Mouse (Mus musculus) heart, postnatal 4 days (tissue): ENCODE measurements around the gene Tada2a. TPM values are rescaled to one million over a fixed set of nuclear protein-coding genes. Genes with fewer than 3 reads are reported as not detected.

ENCODE experiments used
- DNase-seq: peaks from one replicate; pipeline ENCODE4 v3.0.0; 2021
- total RNA-seq, 2 experiments: library from RNA; stranded (reverse); gene quantifications; 2 replicates each; pipeline ENCODE4 v1.2.3; 2021

Gene Tada2a
- 10 to 100 TPM; 11.8 to 12.0 TPM for total RNA-seq

DNA sequence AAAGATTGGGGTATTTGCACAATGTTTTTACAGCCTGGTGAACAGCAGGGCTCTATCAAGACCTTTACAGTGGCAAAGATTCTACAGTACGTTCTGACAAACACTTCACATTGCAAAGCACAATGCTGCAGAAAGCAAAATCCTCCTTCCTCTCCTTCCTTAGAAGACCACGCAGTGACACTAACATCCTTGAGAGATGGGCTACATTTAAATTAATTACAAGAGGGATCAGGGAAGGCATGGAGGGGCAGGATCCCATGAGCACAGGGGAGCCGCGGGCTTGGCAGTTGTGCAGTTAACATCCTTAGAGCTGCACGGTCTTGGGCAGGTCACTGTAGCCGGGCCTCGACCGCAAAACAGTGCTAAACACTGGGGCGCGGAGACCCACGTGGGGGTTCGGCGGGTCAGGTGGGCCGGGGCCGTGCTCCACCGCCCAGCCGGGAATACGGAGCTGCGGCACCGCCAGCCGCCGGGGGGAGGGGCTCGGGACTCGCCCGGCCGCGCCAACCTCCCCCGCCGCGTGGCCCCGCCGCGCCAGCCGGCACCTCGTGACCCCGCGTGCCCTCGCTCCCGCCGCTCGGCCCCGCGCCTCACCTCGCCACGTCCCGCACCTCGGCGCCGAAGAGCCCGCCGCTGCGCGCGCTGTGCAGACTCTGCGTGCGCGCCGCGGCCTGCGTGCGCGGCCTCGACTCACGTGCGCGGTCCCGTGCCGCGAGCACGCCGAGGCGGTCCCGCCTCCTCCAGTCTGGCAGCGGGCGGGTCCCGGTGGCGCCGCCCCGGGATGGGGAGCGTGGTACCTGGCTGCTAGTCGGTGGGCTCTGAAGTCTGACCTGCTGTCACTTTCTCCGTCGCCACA is at the start of gene Tada2a, which contains the start of gene Acaca:
Gene Tada2a, minus strand, starts transcription at position 658 of the 856 bp plus-strand sequence.
Gene Acaca, plus strand, starts transcription at position 730 of the 856 bp plus-strand sequence.
- peak; percentile 81 for DNase-seq

DNA sequence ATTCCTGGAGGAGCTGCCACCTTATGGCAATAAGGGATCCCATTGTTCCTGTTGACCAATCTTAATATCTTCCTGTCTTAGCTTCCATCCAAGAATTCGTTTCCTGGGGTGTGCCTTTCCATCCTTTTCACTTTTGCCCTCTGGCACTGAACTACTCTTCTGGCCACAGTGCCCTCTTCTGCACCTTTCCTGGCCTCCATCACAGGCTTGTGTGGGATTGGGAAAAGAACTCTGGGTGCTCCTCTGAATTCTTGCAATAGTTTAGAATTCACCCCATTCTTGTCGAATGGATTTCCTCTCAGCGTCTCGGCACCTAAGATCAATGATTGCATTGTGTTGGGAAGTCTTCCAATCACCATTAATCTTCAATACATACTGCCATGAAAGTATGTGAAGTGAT is 49.2 kb upstream of the Tada2a start:
- no peak for DNase-seq

DNA sequence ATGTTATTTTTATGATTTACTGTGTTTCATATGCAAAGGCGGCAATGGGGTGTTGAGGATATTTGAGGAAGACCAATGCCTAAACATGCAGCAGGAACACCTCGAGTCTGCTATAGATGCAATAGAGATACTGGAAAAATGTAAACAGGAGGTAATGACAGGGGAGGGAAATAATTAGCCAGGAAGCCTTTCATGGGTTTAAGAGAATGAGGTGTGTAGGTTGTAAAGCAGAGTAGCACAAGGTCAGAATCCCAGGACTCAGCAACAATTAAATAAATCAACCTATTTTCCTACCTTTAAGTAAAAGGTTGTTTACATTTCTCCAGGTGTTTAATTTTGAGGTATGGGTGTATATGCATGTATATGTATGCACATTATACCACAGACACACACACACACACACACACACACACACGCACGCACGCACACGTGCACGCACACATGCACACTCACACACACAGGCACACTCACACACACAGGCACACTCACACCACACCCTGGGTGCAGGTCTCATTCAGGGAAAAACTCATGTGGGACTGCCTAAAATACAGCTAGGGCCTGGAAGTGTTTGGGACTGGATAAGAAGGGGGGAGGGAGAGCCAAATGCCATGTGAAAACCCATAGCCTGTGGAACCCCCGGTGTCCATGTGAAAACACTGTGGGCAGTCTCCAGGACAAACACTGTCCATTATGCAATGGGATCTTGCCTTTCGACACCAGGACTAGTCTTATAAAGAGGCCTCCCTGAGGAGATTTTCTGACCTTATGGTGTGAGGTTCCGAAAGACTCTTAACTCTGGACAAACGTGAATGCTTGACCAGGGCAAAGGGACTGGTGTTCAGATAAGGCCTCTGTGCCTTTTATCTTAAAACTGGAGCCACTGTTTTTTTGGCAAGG is 43.4 kb upstream of the Tada2a start:
- DNase-seq, result no peak

DNA sequence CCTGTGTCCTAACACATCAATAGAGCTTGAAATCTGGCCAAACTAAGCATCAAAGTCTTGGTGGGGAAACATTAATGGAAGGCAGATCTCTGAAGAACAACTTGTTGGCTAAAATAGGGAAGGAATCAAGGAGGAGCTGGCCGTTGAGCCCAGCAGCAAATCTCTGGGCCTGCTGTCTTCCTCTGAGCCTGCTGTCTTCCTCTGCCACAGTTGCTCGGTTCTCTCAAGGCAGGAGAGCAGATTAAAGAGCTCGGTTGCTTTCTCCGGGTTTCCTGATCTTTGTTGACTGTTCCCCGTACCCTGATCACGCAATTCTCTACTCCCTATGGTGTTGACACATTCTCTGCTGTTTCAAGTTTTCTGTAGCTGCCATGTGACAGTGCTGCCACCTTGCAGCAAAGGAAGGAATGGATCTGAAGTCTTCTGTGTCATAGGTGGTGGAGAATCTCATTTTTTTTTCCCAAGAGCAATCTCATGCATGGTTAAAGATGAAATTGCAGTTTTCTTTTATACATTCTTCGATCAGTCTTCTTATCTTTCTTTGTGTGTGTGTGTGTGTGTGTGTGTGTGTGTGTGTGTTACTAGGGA is 39.4 kb upstream of the Tada2a start:
- peak; percentile 34 for DNase-seq

DNA sequence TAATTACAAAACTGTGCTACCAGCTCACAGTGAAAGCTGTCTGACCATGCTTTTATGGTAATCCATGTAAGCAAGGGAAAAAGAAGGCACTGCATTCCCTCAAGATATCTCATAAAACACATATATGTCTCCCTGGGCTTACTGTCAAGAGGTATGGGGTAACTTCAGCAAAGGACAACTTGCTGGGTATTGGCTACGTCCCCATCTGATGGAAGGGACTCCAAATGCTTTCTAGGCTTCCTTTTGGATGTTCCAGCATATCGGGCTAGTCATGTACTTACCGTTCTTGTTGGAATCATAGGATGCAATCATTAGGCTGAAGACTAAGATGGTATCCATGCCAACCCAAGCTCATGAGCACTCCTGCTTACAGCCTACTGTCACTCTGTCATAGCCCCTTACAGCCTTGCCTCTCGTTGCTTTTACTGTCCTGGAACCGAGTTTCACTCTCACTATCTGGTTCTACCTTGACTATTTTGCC is 37.7 kb upstream of the Tada2a start, which contains the start of gene Gm11437:
Gene Gm11437, minus strand, starts transcription at position 431 of the 481 bp plus-strand sequence.
- no peak for DNase-seq

DNA sequence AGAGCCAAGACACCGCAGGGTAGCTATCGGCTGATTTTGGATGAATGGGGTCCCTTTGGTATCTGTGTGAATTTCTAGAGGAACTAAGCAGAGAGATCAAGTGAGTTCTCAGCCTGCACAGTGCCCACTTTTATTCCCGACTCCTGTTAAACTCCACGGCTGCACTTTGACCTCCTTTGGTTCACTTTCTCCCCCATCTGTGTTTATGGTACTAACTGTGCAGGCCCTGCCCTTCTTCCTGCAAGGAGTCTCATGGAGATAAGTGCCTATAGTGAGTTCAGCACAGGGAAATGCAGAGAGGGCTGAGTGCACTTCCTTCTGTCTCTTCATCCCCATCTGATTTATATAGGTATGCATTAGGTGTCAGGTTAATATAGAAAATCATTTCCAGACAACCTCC is 35.2 kb upstream of the Tada2a start:
- no peak for DNase-seq

DNA sequence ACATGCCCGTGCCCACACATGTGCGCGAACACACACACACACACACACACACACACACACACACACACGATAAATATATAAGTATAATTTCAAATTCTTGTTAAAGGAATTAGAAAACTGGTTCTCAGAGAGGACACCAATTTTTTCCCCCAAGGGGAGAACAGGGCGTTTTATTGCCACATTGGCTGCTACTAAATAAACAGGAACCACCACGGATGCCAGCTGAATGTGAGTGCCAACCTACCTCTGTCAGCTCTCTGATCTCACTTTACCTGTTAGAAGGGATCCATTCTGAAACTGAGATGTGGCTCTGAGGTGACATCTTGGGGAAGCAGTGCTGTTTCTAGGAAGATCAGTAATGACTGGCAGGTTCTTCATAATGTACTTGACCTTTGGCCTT is 34.7 kb upstream of the Tada2a start:
- no peak for DNase-seq

DNA sequence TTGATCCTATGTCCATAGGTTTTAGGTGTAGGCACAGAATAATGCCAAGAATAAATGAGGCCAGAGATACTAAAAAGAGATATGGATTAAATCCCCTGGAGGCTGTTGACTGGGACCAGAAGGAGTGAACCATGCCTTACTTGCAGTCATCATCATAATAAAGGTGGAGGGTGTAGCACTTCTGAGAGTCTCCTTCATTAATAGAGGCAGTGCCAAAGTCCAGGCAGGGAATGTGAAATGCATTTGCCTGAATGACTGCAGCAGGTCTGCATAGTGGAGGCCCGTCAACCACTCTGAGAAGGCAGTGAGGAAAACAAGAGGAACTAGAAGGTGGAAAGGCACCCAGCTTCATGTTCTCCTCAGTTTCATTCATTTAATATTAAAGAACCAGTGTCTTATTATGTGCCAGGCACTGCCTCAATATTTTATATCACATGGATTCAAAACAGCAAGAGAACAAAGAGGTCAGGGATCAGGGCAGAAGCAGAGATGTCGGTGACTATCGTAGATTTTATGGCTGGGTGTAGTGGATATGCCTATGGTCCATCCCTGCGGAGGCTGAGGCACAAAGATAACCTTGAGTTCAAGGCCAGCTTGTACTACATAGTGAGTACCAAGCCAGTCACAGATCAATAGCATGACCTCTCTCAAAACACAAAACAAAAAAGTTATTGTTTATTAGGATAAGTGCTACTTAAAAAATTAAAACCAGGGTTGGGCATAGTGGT is 27.3 kb upstream of the Tada2a start:
- DNase-seq, result no peak

DNA sequence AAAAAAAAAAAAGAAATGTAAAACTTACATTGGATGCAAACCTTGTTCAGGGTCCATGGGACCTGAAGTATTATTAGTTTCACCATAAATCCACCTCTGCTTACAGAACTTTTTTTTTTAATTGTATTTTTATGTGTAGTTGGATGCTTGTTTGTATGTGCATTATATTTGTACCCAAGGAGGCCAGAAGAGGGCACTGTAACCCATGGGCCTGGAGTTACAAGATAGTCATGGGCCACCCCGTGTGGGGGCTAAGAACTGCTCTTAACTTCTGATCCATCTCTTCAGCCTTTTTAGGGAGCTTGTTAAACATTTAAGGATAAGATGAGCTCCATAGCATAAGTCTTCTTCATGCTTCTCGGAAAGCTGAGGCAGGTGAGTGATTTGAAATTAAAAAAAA is 21.5 kb upstream of the Tada2a start:
- no peak for DNase-seq

DNA sequence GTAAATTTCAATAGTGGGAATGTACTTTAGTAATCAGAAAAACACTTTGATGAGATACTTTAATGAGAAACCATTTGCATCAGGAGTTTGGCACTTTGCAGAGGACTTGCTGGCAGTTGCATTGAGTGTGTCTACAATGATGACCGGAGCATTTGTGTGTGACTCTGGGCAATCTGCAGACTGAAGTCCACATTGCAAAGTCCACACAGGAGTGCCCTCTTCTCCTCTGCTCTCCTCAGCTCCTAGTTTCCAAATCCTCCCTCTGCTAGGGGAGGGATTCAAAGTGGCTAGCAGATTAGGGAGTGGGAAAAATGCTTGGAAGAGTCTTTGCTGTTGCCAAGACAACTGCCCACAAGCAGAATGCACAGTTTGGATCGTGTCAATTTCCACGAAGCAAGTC is 16.7 kb upstream of the Tada2a start:
- DNase-seq, result no peak

DNA sequence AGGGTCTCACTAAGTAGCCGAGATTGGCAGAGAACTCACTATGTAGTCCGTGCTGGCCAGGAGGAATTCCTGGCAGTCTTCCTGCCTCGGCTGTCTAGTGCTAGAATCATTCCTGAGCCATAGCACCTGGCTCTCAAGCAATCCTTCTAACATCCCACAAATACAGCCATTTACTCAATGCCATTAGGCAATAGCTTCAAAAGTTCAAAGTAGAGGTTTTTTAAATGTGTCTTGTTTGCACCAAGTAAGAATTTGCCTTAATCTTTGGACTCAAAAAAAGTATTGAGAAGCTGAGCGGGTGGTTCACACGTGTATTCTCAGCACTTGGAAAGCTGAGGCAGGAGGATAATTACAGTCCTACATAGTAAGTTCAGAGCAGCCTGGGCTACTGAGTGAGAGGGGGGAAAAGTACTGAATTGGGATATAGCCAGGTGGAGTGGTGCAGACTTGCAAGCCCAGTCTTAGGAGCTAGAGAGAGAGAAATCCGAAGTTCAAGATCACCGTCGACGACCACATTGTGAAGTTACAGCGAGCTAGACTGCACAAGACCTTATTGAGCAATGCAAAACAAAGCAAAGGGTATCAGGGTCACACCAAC is 15.9 kb upstream of the Tada2a start:
- no peak for DNase-seq

DNA sequence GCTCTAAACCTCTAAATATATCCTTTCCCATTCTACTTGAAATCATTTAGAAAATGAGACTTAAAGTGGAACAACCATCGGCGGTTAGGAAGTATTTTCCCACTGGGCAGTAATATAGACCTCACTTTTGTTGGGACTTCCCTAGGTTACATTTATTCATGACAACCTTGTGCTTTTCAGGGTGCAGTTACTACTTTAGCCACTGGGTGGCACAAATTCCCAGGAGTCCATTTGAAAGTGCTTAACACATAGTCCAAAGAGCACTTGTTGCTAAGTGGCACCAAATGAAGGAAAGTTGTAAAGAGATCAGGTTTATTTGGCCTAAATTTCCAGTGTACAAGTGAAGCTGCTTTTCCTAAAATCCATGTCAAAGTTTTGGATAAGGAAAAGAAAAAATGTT is 12.4 kb upstream of the Tada2a start:
- DNase-seq, result peak; percentile 60

DNA sequence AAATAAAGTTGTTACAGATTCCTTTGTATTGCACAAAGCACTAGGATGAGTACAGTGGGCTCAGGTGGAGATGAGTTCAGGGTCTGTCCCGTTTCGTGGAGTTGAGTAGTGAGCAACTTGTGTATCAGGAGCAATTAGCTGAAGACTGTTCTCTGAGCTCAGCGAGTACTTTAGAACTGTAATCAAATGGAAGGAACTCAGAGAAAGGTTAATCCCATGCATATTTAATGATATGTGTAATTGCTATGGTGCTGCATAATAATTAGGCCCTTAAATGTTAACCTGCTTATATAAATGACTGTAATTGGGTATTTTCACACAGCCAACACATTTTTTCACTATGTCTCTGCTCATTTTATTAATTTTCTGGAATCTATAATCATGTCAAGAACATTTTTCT is 7.1 kb upstream of the Tada2a start:
- DNase-seq, result no peak

DNA sequence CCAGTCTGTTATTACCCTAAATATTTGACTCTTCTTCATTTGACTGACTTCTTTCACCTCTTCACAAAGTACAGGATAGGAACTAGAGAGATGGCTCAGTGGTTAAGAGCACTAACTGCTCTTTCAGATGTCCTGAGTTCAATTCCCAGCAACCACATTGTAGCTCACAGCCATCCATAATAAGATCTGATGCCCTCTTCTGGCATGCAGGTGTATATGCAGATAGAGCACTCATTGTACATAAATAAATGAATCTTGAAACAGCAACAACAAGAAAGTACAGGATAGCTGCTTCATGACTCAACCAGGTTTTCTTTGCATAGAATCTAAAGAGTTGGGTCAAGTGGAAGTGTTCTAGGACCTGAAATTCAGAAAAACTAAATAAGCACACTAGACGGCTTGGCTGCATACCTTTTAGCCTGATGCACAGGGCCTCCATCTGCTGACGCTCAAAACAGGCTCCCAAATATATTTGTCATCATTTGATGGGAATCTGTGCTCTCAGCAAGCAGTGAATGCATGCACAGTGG is 5.0 kb upstream of the Tada2a start:
- no peak for DNase-seq

DNA sequence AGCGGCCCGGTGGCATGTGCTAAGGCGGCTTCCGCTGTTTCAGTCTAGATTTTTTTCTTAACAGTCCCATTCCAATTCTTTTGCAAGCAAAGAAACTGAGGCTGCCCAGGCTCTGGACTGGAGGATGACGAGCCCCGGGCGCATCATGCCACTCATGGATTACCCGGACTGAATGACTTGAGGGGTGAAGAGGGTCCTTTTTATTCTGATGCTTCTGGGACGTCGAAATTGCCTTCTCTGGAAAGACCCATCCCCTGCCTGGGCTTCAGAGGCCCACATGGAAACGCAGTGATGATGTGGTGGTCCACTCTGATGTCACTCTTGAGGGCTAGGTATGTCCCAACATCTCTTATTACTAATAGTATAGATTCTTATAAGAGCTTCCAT is 392 bp upstream of the Tada2a start:
- no peak for DNase-seq

DNA sequence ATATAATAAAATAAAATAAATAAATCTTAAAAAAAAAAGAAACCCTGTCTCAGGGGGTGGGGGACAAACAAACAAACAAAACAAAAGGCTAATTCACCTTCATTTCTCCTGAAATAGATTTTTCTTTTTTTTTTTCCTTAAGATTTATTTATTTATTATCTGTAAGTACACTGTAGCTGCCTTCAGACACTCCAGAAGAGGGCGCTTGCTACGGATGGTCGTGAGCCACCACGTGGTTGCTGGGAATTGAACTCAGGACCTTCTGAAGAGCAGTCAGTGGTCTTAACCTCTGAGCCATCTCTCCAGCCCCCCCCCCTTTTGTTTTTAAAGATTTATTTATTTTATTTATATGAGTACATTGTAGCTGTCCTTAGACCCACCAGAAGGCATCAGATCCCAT is 1.4 kb downstream of the Tada2a start:
- DNase-seq, result no peak

DNA sequence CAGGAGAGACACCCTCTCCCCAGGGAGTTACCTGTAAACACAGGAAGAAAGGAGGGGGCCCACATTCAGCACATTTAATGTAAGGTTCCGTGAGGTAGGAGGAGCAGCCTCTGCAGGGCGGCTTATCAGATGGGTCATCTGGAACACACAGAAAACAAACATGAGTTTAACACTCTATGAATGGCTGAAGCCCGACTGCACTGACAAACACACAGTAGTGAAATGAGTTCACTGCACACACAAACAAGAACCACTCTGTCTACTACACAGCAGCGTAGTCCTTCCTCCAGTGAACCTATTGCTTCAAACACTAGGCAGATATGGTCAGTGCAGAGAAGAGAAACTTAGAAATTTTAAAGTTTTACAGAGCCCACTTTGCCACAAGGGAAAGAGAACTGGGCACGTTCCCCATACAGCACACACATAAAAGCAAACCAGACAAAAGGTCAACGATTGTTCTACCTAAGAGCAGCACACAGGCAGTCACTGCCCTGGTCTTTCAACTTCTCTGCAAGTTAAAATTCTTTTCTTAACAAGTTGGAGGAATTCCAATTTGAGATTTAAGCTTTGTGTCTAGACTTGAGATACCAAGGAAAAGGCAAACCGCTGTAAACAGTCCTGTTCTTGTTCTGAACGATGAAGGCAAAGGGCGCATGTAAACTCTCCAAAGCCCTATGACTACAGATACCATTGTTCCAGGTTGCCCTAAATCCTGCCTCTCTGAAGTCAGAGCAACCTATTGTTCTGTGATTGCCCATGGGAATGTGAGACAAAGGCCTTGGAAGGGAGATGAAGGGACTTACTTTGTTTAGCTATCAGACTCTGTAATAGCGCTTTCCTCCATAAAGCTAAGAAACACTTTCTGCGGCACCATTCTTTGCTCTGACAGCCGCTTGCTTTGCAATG is 8.1 kb downstream of the Tada2a start:
- no peak for DNase-seq

DNA sequence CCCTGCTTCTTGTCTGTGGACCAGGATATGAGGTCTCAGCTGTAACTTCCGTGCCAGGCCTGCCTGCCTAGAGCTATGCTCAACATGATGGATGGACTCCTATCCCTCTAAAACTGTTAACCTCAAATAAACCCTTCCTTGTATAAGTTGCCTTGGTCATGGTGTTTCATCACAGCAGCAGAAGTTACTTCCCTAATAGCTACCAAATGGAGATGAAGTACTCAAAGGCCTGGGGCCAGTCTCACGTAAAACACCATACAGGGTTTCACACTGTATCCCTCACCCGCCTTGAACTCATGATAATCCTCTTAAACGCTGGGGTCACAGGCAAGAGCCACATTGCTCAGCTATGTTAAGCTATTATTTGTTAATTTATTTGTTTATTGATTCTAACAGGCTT is 12.0 kb downstream of the Tada2a start:
- DNase-seq, result no peak

DNA sequence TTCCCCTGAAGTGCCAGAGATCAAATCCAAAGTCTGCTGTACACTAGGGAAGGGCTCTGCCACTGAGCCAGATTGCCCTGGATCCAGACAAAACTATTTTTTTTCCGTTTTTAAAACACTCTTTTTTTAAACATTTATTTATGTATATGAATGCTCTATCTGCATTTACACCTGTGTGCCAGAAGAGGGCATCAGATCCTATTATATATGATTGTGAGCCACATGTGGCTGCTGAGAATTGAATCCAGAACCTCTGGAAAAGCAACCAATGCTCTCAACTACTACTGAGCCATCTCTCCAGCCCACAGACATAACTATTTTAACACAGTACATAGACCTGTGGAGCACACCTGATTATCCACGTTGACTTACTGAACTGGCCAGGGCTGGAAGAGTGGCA is 13.2 kb downstream of the Tada2a start:
- no peak for DNase-seq

DNA sequence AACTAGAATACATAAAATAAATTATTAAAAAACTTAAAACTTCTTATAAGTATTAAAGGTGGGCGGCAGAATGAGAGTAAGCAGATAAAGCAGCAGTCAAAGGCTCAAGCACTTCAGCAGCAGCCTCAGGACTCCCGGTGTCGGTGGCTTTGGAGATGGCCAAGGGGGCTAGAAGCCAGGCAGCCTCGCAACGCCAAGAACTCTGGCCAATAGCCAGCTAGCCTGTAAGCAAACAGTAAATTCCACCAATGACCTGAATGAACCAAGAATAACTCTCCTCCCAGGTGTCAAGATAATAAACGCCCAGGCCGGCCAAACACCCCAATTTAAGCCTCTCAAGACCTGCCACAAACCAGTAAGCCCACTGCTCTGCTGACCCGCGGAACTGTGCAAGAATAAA is 13.8 kb downstream of the Tada2a start:
- DNase-seq, result peak; percentile 52
